Mouse (Mus musculus): ENCODE data around the gene Yy1.

Gene Yy1

DNA sequence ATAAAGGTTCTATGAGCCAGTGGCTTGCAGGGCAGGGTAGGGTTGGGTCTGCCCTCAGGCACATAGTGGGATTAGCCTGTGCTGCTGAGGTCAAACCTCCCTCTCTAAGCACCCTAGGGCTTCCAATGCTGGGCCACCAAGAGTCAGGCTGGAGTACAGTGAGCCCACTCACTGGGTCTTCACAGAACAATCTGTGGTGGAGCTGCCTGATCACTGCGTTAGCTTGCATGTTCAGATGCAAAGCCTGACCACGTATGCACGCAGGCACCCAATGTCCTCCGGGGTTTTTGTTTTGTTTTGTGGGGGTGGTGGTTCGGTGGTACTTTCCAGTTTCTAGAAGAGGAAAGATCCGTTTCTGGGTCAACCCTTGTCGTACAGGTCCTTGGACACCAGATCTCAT, 64.3 kb downstream of the Yy1 start:
- DNase-seq (ENCODE audit: low read depth, low spot score): no peak

DNA sequence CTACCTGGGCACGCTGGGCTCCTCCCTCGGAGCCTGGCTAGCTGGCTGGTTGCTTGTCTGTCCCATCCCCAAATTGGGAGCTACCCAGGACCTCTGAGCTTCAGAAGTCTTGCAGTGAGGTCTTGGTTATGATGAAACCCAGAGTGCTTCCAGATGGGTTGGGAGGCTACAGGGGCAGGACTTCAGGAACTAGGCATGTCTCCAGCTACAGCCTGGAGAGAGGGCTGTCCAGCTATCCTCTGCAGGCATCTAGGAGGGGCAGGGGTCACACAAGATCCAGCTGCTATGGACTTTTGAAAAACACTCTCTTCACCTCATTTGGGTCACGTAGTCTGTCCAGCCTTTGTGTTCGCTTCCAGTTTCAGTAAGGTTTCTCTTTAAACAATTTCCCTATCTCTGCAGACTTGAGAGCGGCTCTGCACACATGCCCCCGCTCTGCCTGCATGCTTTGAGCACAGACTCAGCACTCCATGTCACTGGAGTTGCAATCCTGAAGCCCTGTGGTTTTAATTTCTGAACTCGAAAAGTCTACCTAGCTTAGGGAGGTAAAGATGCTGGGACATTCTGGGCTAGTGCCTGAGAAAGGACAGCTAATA, 64.9 kb downstream of the Yy1 start:
- no peak for DNase-seq (ENCODE audit: low read depth, low spot score)

DNA sequence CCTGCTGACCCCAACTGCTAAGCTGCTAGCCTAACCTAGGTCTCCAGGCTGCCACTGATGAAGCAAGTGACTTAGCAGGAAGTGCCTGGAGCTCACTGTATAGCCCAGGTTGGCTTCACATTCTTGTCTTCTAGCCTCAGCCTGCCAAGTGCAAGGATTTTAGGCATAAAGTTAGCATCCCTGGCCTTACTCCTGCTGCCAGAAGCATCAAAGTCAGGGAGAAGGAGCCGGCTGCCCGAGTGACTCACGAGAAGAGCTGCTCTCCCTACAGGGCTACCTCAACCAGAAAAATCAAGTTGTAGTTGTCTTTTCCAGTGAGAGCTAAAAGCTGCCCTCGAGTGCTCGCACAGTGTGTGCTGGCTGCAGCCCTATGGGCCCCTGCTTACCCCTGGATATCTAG, 65.7 kb downstream of the Yy1 start:
- no peak for DNase-seq (ENCODE audit: low read depth, low spot score)

DNA sequence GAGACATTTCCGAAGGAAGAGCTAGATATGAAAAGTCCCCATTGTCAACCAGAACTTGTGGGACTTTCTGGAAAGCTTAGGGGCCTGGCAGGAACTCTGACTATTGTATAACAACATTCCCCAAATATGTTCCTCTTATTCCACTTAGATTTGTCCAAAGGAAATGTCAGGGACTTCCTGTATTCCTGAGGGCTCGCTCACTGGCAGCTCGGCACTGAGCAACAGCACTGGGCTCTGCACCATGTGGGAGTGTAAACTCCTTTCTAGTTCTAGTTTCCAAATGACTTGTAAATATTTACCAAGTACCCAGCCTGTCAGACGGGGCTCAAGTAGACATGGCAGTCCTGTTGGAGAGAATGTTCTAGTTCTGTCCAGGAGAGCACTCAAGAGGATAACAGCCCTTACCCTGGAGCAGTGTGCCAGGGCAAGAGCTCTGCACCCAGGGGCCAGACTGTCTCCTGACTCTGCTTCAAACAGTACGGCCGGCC, 72.3 kb downstream of the Yy1 start:
- DNase-seq (ENCODE audit: low read depth, low spot score): no peak

GRCm38 (mm10) chr12:108869575-108869974, 76.8 kb downstream of the Yy1 start:
- no peak for DNase-seq (ENCODE audit: low read depth, low spot score)

All from brain, embryonic 18.5 days (tissue).